Mouse (Mus musculus) heart, postnatal 14 days (tissue): ENCODE data around the gene Rpn2. TPM values are rescaled to one million over a fixed set of nuclear protein-coding genes. Genes with fewer than 3 reads are reported as not detected.
A peak's percentile ranks its signal among the peaks of the same experiment; 100 is the strongest.

Source experiments
- DNase-seq, 2 experiments: peaks; one replicate each; pipeline ENCODE4 v3.0.0; 2021 to 2022
- intact Hi-C: fragments of 180-260 bp; cut with DNase I; formaldehyde crosslinking; loops from one replicate; pipeline ENCODE4 v1.15.1; 2025
- total RNA-seq, 2 experiments: library from RNA; stranded (reverse); gene quantifications; 2 replicates each; pipeline ENCODE4 v1.2.3; 2021

Gene Rpn2
- total RNA-seq, 2 experiments from 2014 or later, result 89.2 to 94.4 TPM

DNA sequence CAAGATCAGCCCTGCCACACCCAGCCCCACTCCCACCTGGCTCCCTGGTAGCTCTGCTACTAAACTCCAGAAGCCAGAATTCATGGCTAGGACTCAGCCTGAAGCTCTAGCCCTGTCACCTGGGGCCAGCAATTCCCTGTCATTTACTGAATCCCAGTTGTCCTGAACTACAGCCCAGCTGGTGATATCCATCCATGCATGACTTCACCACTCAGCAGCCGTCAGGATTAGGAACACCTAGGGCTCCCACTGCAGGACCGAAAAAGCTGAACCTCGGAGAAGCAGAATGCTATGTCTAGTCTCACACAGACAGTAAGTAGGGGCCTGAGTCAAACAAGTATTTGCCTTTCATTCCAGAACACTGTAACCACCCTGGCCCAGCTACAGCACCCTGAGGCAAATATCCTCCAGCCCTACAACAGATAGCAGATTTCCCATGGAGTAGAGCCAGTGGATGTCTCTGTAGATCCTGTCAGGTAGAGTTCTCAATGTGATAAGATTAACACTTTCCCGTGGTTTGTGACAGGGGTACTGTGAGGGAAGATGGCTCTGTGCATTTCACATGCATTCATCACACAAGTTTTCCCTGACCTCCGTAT lies 63.6 kb downstream of the Rpn2 start:
- intact Hi-C loops, result no loop called here
- no peak for DNase-seq

DNA sequence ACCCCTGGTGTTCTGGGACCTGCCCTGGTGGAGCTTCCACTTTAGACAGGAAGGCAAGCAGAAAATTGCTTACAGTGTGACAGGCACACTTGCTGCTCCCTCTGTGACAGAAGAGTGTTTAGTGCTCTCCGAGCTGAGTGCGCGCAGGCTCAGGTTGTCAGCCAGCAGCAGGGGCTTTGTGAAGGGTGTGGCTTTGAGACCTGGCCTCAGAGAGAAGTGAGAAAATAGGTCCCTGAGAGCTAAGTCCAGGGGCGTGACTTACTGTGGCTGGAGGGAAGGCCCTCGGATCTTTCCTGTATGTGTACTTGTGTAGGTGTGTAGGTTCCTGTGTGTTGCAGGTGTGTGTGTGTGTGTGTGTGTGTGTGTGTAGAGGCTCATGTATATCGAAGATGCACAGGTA lies 64.5 kb downstream of the Rpn2 start:
- intact Hi-C loops, result loop anchor here (1.0 kb wide), 1 partner anchor 114 kb away; no protein-coding TSS in a partner anchor
- no peak for DNase-seq

GRCm38 (mm10) chr2:157347361-157348159 lies 68.7 kb downstream of the Rpn2 start, which contains the start of gene Ghrh:
Gene Ghrh (minus strand): TSS chr2:157347506.
- peak; percentile 32 to 47 for DNase-seq
- intact Hi-C loops, result no loop called here

DNA sequence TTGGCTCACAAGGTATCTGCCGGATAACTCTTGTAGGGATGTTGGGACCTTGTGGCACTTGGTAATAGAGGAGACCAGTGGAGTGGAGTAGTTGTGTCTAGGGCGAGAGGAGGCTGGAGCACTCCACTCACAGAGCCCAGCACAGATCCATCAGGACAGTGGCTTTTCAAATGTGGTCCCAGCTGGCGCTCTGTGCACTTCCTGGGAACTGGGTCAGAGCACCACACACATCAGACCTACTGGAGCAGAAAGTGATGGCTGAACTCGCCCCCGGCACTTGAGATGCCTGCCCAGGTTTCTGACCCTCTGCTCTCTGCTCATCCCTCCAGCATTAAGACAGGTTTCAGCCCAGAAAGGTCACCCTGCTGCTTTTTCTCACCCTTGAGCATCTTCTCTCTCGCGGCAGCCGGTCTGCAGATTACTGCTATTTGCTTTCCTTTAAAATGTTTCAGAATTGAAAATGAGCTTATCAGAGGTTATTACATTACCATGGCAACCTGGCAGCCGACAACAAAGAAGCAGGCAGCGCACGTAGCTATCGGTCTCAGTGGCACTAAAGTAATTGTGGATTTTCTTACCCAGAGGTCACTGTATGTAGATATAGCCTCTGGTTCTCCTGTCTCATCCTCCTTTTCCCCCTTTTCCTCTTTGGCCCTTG lies 70.4 kb downstream of the Rpn2 start:
- DNase-seq, result no peak
- intact Hi-C loops, result no loop called here

DNA sequence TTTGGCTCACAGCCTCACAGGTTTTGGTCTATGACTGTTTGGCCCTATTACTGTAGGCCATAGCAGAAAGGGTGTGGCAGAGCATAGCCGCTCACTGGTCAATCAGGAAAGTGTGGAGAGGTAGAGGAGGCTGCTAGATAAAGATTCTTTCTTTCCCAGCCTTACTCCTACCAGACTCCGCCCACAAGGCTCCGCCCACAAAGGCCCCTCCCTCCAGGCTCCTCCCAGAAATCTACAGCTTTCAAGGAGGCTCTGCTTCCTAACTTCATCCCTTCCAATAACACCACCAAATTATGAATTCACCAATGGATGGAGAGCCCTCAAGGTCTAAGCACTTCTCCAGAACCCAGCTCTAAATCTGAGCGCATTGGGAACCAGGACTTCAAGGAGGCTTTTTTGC lies 74.4 kb downstream of the Rpn2 start:
- intact Hi-C loops, result no loop called here
- no peak for DNase-seq

- intact Hi-C loops, result no loop called here
- DNase-seq, result no peak
Measured at GRCm38 (mm10) chr2:157354106-157354505, 75.3 kb downstream of the Rpn2 start.

- intact Hi-C loops, result no loop called here
- DNase-seq, result no peak
Measured at GRCm38 (mm10) chr2:157360028-157360427, 81.2 kb downstream of the Rpn2 start.

DNA sequence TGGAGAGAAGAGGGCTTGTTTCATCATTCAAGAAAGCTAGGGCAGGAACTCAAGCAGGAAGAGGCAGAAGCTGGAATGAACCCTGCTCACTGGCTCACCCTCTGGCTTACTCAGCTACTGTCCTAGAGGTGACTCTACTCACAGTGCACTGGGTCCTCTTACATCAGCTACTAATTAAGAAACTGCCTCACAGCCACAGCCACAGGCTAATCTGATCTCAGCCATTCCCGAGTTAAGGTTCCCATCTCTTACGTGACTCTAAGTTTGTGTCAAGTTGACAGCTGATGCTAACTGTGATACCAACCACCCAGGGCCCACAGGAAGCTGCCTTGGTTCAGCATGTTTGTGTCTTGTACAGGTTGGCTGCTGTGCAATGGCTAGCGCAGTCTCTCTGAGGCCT lies 84.2 kb downstream of the Rpn2 start:
- intact Hi-C loops, result no loop called here
- no peak for DNase-seq

- no peak for DNase-seq
- intact Hi-C loops, result no loop called here
Measured at GRCm38 (mm10) chr2:157366762-157367161, 87.9 kb downstream of the Rpn2 start.

DNA sequence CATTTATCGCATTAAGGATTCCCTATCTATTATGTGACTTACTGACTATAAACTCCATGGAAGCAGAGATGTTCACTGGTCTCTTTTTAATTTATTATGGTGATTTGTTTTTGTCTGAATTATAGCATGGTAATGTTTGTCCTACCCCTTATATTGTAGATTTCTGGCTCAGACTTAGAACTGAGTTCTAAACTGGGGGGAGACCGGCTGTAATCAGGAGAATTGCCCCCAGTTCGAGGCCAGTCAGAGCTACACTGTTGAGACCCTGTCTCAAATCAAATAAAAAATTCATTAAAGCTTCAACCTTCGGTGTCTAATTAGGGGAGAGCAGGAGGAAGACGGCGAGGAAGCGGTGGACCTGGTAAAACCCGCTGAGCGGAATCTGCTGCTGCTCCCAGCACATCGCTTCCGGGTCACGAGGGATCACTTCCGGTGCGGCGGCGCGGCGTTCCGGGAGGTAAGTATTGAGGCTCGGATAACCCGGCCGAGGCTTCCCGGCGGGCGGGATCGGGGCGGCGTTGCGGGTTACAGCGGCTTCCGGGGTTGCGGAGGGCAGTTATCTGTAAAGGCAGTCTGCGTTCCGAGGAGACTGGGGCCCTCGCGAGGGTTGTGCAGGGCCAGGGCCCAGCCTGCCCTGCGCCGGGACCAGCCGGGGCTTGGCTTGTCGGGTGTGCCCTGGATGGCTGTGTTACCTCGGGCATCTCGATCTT lies 88.5 kb downstream of the Rpn2 start, which contains the start of gene Manbal:
TSS of gene Manbal (plus strand) at position 411 of the 710 bp plus-strand sequence.
- DNase-seq, result peak; percentile 97 to 98
- intact Hi-C loops, result no loop called here

DNA sequence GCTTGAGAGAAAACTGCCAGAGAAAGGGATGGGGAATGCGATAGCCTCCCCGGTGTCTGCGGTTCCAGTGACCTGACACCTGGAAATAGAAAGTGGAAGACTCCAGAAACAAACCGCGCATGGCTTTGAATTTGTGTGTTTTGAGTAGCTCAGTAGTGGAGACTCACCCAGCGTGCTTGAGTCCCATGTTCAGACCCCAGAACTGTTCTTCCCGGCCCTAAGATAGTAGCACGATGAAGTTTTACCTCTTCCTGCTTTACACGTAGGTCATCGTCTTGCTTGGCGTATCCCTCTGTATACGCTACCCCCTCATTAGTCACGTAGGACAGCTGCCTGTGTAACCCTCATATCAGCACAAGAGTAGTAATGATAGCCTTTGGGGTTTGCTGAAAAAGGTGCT lies 89.2 kb downstream of the Rpn2 start:
- intact Hi-C loops, result no loop called here
- no peak for DNase-seq

- intact Hi-C loops, result no loop called here
- DNase-seq, result no peak
Measured at GRCm38 (mm10) chr2:157371696-157372095, 92.9 kb downstream of the Rpn2 start.

- DNase-seq, result no peak
- intact Hi-C loops, result no loop called here
Measured at GRCm38 (mm10) chr2:157373681-157374080, 94.9 kb downstream of the Rpn2 start.

GRCm38 (mm10) chr2:157375051-157375450 lies 96.2 kb downstream of the Rpn2 start:
- no peak for DNase-seq
- intact Hi-C loops, result no loop called here

Other genes with a start within 250 kb of the Rpn2 start
- 10 to 100 TPM; 22.8 to 23.8 TPM for gene Soga1, start 199.8 kb upstream of the Rpn2 start, total RNA-seq
- not detected for gene Tldc2, start 192.0 kb upstream of the Rpn2 start, total RNA-seq
- 10 to 100 TPM; 21.9 to 22.4 TPM for gene Samhd1, start 143.8 kb upstream of the Rpn2 start, total RNA-seq
- 1 to 10 TPM; 3.1 to 4.3 TPM for gene Rbl1, start 74.5 kb upstream of the Rpn2 start, total RNA-seq
- under 1 TPM; 0.12 to 0.19 TPM for gene Mroh8, start 532 bp downstream of the Rpn2 start, total RNA-seq
- gene Ghrh, start 68.5 kb downstream of the Rpn2 start, total RNA-seq, result not detected
- gene Manbal, start 88.6 kb downstream of the Rpn2 start, total RNA-seq, result 10 to 100 TPM; 20.7 to 23.3 TPM
- gene Src, start 139.4 kb downstream of the Rpn2 start, total RNA-seq, result 1 to 10 TPM; 5.5 to 6.9 TPM